Mouse (Mus musculus): ENCODE results near the gene Tubg2. TPM values are rescaled to one million over a fixed set of nuclear protein-coding genes. Genes with fewer than 3 reads are reported as not detected.

The Tubg2 gene
- polyA plus RNA-seq, 1 experiment from 2014 or later, result 60.3 TPM

- peaks cover 47% of the 10 kb centered on the region for H3K27me3 ChIP-seq (replicated peaks; ENCODE audit: control insufficient read depth, insufficient read depth, low read length)
- WGBS, result 55% methylated on average over 16 of the region's 18 CpGs
- peaks cover 11% of the 10 kb centered on the region for H3K36me3 ChIP-seq (ENCODE audit: control insufficient read depth, insufficient read depth, low read length)
- H3K4me1 ChIP-seq (ENCODE audit: control insufficient read depth, insufficient read depth, low read depth, low read length), result peaks cover 39% of the 10 kb centered on the region
- no peak overlapping the region for H3K9ac ChIP-seq (ENCODE audit: low read depth, low read length)
- peak overlapping the region; percentile 90 for H3K4me2 ChIP-seq (ENCODE audit: low read length)
- ATAC-seq, result no peak
- H3K4me3 ChIP-seq (ENCODE audit: low read length), result no peak overlapping the region
- no peaks in the 10 kb centered on the region for H3K9me3 ChIP-seq (ENCODE audit: control insufficient read depth, low read length)
- H3K27ac ChIP-seq (ENCODE audit: low read depth, low read length), result no peak overlapping the region
Measured at GRCm38 (mm10) chr11:101168301-101168980, 12.7 kb downstream of the Tubg2 start.

DNA sequence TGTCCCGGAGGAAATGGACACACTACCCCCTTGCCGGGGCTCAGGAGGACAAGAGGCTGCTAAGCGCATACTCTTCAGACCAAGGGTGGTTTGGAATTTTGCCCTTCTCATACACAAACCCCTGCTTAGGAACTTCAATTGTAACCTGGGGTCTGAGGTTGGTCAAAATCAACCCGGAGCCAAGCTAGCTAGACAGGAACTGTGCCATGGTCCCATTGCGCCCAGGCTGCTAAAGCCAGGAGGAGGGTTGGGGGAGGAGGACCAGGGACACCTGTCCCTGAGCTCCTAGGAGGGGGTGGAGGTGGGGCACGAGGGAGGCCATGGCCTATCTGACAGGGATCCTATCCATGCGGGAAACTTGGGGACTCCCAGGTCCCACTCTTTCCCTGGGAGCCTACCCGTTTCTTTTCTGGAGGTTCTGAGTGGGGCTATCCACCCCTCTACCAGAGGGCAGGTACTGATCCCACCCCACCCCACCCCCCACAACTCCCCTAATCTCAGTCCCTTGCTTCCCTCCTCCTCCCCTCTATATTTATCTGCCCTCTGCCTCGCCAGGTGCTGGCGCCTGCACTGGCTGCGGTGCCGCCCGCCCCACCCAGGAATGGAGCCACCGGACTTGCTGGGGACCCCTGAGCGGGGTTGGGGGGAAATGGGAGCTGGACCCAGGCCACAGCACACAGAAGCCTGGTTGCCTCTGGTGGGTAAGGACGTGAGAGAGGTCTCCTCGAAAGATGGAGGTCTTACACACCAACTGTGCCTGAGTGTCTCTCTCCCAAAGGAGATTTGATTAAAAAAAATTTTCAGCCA lies 13.8 kb downstream of the Tubg2 start:
- Histone ChIP-seq H3K27ac (ENCODE audit: low read depth, low read length) (no peak overlapping the region), H3K27me3 (replicated peaks; ENCODE audit: control insufficient read depth, insufficient read depth, low read length) (peaks cover 41% of the 10 kb centered on the region), H3K36me3 (ENCODE audit: control insufficient read depth, insufficient read depth, low read length) (peaks cover 11% of the 10 kb centered on the region), H3K4me3 (ENCODE audit: low read length) (peak overlapping the region; percentile 69), H3K9me3 (ENCODE audit: control insufficient read depth, low read length) (no peaks in the 10 kb centered on the region), H3K4me2 (ENCODE audit: low read length) (peak overlapping the region; percentile 90), H3K9ac (ENCODE audit: low read depth, low read length) (peak overlapping the region; percentile 78), H3K4me1 (ENCODE audit: control insufficient read depth, insufficient read depth, low read depth, low read length) (peaks cover 47% of the 10 kb centered on the region)
- no peak for ATAC-seq
- 15% methylated on average over 17 of the region's 17 CpGs for WGBS

DNA sequence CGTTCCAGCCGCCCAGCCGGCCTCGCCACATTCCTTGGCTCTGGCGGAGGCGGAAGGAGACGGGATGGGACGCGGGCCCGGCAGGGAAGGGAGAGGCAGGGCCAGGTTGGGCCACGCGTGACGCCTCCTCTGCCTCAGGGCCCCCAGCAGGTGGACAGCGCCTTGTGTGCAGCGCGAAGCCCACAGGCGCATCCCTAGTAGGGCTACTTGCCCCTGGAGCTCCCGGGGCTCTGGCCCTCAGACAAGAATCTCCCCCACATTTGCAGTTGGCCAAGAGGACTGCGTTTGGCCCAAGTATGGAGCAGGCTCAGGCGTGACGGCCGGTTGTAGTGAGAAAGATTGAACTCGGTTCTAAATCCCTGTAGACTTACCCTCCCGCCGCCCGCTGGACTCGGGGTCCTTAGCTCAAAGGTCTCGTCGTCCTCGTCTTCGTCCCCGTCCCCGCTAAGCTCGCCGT lies 14.7 kb downstream of the Tubg2 start, which contains the start of gene Cntnap1:
Cntnap1 (plus strand) TSS at position 170 of the 457 bp plus-strand sequence.
- WGBS, result 0% methylated on average over 27 of the region's 35 CpGs
- Histone ChIP-seq H3K4me1 (ENCODE audit: control insufficient read depth, insufficient read depth, low read depth, low read length) (peaks cover 56% of the 10 kb centered on the region), H3K9me3 (ENCODE audit: control insufficient read depth, low read length) (no peaks in the 10 kb centered on the region), H3K4me3 (ENCODE audit: low read length) (peak within 1 kb of the TSS; percentile 69), H3K36me3 (ENCODE audit: control insufficient read depth, insufficient read depth, low read length) (peaks cover 9% of the 10 kb centered on the region), H3K27me3 (replicated peaks; ENCODE audit: control insufficient read depth, insufficient read depth, low read length) (peaks cover 32% of the 10 kb centered on the region), H3K4me2 (ENCODE audit: low read length) (peak within 1 kb of the TSS; percentile 90), H3K9ac (ENCODE audit: low read depth, low read length) (peak within 1 kb of the TSS; percentile 78), H3K27ac (ENCODE audit: low read depth, low read length) (peak within 1 kb of the TSS; percentile 82)
- no peak for ATAC-seq

GRCm38 (mm10) chr11:101170811-101171610 lies 15.3 kb downstream of the Tubg2 start, which contains the start of gene Plekhh3:
TSS of gene Plekhh3 (minus strand) at chr11:101171351.
- WGBS, result under 1% methylated on average over 37 of the region's 50 CpGs
- Histone ChIP-seq H3K9ac (ENCODE audit: low read depth, low read length) (peak within 1 kb of the TSS; percentile 78), H3K27ac (ENCODE audit: low read depth, low read length) (peak within 1 kb of the TSS; percentile 85), H3K27me3 (replicated peaks; ENCODE audit: control insufficient read depth, insufficient read depth, low read length) (peaks cover 27% of the 10 kb centered on the region), H3K4me3 (ENCODE audit: low read length) (peak within 1 kb of the TSS; percentile 69), H3K36me3 (ENCODE audit: control insufficient read depth, insufficient read depth, low read length) (peaks cover 8% of the 10 kb centered on the region), H3K9me3 (ENCODE audit: control insufficient read depth, low read length) (no peaks in the 10 kb centered on the region), H3K4me1 (ENCODE audit: control insufficient read depth, insufficient read depth, low read depth, low read length) (peaks cover 57% of the 10 kb centered on the region), H3K4me2 (ENCODE audit: low read length) (peak within 1 kb of the TSS; percentile 90)
- peak; percentile 96 for ATAC-seq

DNA sequence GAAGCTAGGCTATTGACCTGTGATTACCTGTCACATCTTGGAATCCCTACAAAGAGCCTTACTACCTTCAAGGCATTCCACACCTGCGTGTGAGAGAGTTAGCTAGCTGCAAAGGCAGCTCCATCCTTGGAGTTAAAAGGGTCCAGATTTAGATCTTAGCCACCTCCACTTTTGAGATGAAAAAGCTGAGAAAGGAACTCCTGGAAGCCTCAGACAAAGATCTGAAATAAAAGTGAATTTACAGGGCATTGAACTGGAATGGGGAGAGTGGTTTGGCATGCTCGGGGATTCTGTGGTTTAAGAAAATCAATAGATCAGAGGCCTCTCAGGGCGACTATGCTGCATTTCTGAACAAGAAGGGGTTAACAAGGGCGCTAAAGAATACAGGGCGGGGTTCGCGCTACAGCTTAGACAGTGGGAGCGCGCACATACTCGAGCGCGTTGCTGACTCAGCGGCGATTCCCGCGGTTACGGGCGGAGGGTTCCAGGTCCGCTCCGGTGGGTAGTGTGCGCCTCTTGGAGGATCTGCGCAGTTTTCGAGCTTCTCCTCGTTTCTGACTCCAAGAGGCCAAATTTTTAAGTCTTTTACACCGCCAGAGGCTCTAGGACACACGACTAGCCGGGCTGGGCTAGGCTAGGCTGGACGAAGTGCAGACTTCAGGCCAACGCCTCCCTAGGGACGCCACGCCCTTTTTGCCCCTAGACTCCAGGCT lies 16.2 kb downstream of the Tubg2 start:
- peak overlapping the region; percentile 68 for H3K9ac ChIP-seq (ENCODE audit: low read depth, low read length)
- peaks cover 19% of the 10 kb centered on the region for H3K27me3 ChIP-seq (replicated peaks; ENCODE audit: control insufficient read depth, insufficient read depth, low read length)
- peak overlapping the region; percentile 85 for H3K27ac ChIP-seq (ENCODE audit: low read depth, low read length)
- ATAC-seq, result peak; percentile 14
- H3K36me3 ChIP-seq (ENCODE audit: control insufficient read depth, insufficient read depth, low read length), result peaks cover 8% of the 10 kb centered on the region
- WGBS, result under 1% methylated on average over 31 of the region's 31 CpGs
- H3K4me3 ChIP-seq (ENCODE audit: low read length), result peak overlapping the region; percentile 54
- no peaks in the 10 kb centered on the region for H3K9me3 ChIP-seq (ENCODE audit: control insufficient read depth, low read length)
- peak overlapping the region; percentile 78 for H3K4me2 ChIP-seq (ENCODE audit: low read length)
- H3K4me1 ChIP-seq (ENCODE audit: control insufficient read depth, insufficient read depth, low read depth, low read length), result peaks cover 62% of the 10 kb centered on the region

- Histone ChIP-seq H3K9me3 (ENCODE audit: control insufficient read depth, low read length) (no peaks in the 10 kb centered on the region), H3K36me3 (ENCODE audit: control insufficient read depth, insufficient read depth, low read length) (peaks cover 3% of the 10 kb centered on the region), H3K27me3 (replicated peaks; ENCODE audit: control insufficient read depth, insufficient read depth, low read length) (peaks cover 13% of the 10 kb centered on the region), H3K9ac (ENCODE audit: low read depth, low read length) (peak overlapping the region; percentile 68), H3K4me2 (ENCODE audit: low read length) (peak overlapping the region; percentile 78), H3K27ac (ENCODE audit: low read depth, low read length) (peak overlapping the region; percentile 85), H3K4me1 (ENCODE audit: control insufficient read depth, insufficient read depth, low read depth, low read length) (peaks cover 67% of the 10 kb centered on the region), H3K4me3 (ENCODE audit: low read length) (peak overlapping the region; percentile 54)
- 5% methylated on average over 5 of the region's 5 CpGs for WGBS
- ATAC-seq, result no peak
Measured at GRCm38 (mm10) chr11:101172434-101172815, 16.7 kb downstream of the Tubg2 start.

DNA sequence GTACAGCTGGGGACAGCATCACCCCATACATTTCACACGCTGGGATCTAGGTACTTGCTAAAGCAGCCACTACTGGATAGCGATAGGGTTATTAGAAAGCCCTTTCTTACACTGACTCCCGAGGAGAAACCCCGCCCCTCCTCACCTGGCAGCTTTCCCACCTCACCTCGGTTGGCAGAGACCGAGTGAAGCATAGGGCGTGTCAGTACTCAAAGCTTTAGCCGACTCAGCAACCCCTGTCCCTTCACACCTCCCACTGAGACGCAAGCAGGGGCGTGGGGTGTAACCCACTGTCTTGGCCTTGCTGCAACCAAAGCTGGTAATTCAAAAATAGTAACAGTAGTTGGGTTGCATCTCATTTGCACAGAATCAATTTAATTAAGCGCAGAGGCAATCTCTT lies 17.4 kb downstream of the Tubg2 start:
- Histone ChIP-seq H3K27ac (ENCODE audit: low read depth, low read length) (no peak overlapping the region), H3K4me2 (ENCODE audit: low read length) (peak overlapping the region; percentile 77), H3K9ac (ENCODE audit: low read depth, low read length) (peak overlapping the region; percentile 31; the same call in 1 of the 2 replicates), H3K4me3 (ENCODE audit: low read length) (no peak overlapping the region), H3K27me3 (replicated peaks; ENCODE audit: control insufficient read depth, insufficient read depth, low read length) (peaks cover 11% of the 10 kb centered on the region), H3K9me3 (ENCODE audit: control insufficient read depth, low read length) (no peaks in the 10 kb centered on the region), H3K36me3 (ENCODE audit: control insufficient read depth, insufficient read depth, low read length) (no peaks in the 10 kb centered on the region), H3K4me1 (ENCODE audit: control insufficient read depth, insufficient read depth, low read depth, low read length) (peaks cover 73% of the 10 kb centered on the region)
- no peak for ATAC-seq
- WGBS, result 6% methylated on average over 11 of the region's 11 CpGs

GRCm38 (mm10) chr11:101173631-101174388 lies 18.1 kb downstream of the Tubg2 start:
- H3K4me3 ChIP-seq (ENCODE audit: low read length), result peak overlapping the region; percentile 32
- peak overlapping the region; percentile 77 for H3K4me2 ChIP-seq (ENCODE audit: low read length)
- peak overlapping the region; percentile 60 for H3K9ac ChIP-seq (ENCODE audit: low read depth, low read length)
- no peaks in the 10 kb centered on the region for H3K9me3 ChIP-seq (ENCODE audit: control insufficient read depth, low read length)
- peaks cover 77% of the 10 kb centered on the region for H3K4me1 ChIP-seq (ENCODE audit: control insufficient read depth, insufficient read depth, low read depth, low read length)
- H3K27ac ChIP-seq (ENCODE audit: low read depth, low read length), result peak overlapping the region; percentile 70
- ATAC-seq, result peak; percentile 45
- under 1% methylated on average over 61 of the region's 61 CpGs for WGBS
- H3K27me3 ChIP-seq (replicated peaks; ENCODE audit: control insufficient read depth, insufficient read depth, low read length), result peaks cover 4% of the 10 kb centered on the region
- H3K36me3 ChIP-seq (ENCODE audit: control insufficient read depth, insufficient read depth, low read length), result no peaks in the 10 kb centered on the region
